In the genomic region with DNA sequence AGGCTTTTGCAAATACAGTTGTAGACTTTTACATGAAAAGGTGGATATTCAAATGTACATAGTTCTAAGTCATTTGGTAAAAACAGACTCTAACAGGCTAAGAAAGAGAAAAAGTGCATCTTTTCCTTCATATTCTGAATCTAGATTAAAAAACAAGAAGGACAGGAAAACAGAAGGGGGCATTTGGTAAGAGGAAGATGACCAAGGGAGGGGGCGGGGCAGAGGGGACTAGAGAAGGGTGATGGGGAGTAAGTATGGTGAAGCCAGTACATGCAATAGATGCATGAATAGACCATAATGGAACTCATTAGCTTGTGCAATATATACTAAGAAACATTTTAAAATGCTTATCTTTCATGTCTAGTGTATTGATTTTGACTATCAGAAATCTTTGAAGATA, we compare ENCODE assay signal across 26 mouse cellular contexts. TPM values are rescaled to one million over a fixed set of nuclear protein-coding genes. Genes with fewer than 3 reads are reported as not detected.
DNase-seq lines count a peak whose midpoint lies in the region; ATAC-seq lines count a peak whose summit lies in the region.
"Had no signal": no experiment of that assay in that cellular context is flagged by ENCODE, and none has a peak within 500 bp of the region (broad histone marks: within the 10 kb centered on the region; RNA-seq: fewer than 3 reads in every experiment).

No protein-coding gene starts in this region.

- no peak overlapping the region for H3K4me2 ChIP-seq in forebrain, embryonic 13.5 days
- no peak overlapping the region for H3K4me2 ChIP-seq in hindbrain, embryonic 11.5 days (replicated peaks; ENCODE audit: low read depth, low read length)
- no peak overlapping the region for H3K4me2 ChIP-seq in hindbrain, embryonic 13.5 days
- H3K4me2 ChIP-seq: heart, embryonic 11.5 days; kidney, embryonic 15.5 days; limb, embryonic 13.5 days; liver, embryonic 11.5 days; lung, embryonic 15.5 days; midbrain, embryonic 12.5 days; neural tube, embryonic 12.5 days; stomach, embryonic 15.5 days had no signal

- no peak for DNase-seq in forebrain, embryonic 10.5 days (ENCODE audit: extremely low spot score, low spot score)
- DNase-seq in hindbrain, embryonic 11.5 days (ENCODE audit: low spot score), result peak; percentile 41
- DNase-seq in 416B (ENCODE audit: low read depth), result peak; percentile 54
- peak; percentile 34 for DNase-seq in embryo, embryonic 9.5 days (ENCODE audit: extremely low spot score)
- no peak for DNase-seq in ovary, adult 18-20 months (ENCODE audit: low spot score)
- DNase-seq: adrenal gland, postnatal 25 days; cerebellum, adult 2 months; cerebellum, postnatal 25 days; gastrocnemius, postnatal 14 days; heart, postnatal 36 days; kidney, adult 18-20 months; kidney, postnatal 36 days; right cerebral cortex, postnatal 14 days had no signal

- H3K36me3 ChIP-seq in forebrain, embryonic 10.5 days (replicated peaks), result no peaks in the 10 kb centered on the region
- no peaks in the 10 kb centered on the region for H3K36me3 ChIP-seq in forebrain, embryonic 13.5 days (ENCODE audit: poor library complexity, severe bottlenecking)
- H3K36me3 ChIP-seq in hindbrain, embryonic 11.5 days (ENCODE audit: control insufficient read depth, insufficient read depth, low read length), result no peaks in the 10 kb centered on the region
- no peaks in the 10 kb centered on the region for H3K36me3 ChIP-seq in hindbrain, embryonic 13.5 days
- H3K36me3 ChIP-seq: kidney, embryonic 15.5 days; limb, embryonic 13.5 days; lung, embryonic 15.5 days; midbrain, embryonic 12.5 days; neural tube, embryonic 12.5 days; stomach, embryonic 15.5 days had no signal

- H3K27me3 ChIP-seq in forebrain, embryonic 10.5 days (ENCODE audit: poor library complexity, severe bottlenecking), result no peaks in the 10 kb centered on the region
- no peaks in the 10 kb centered on the region for H3K27me3 ChIP-seq in forebrain, embryonic 13.5 days
- no peaks in the 10 kb centered on the region for H3K27me3 ChIP-seq in hindbrain, embryonic 11.5 days (ENCODE audit: control insufficient read depth, insufficient read depth, low read length)
- H3K27me3 ChIP-seq in hindbrain, embryonic 13.5 days, result no peaks in the 10 kb centered on the region
- H3K27me3 ChIP-seq: kidney, embryonic 15.5 days; limb, embryonic 13.5 days; lung, embryonic 15.5 days; midbrain, embryonic 12.5 days; neural tube, embryonic 12.5 days; stomach, embryonic 15.5 days had no signal

- ATAC-seq in forebrain, embryonic 13.5 days, result no peak
- no peak for ATAC-seq in hindbrain, embryonic 11.5 days (ENCODE audit: low FRiP score)
- no peak for ATAC-seq in hindbrain, embryonic 13.5 days (ENCODE audit: low FRiP score)
- ATAC-seq: hindbrain, embryonic 16.5 days had no signal

- H3K9ac ChIP-seq in forebrain, embryonic 13.5 days, result no peak overlapping the region
- H3K9ac ChIP-seq in hindbrain, embryonic 11.5 days (ENCODE audit: low read depth, low read length), result no peak overlapping the region
- H3K9ac ChIP-seq in hindbrain, embryonic 13.5 days, result no peak overlapping the region
- H3K9ac ChIP-seq: kidney, embryonic 15.5 days; limb, embryonic 13.5 days; lung, embryonic 15.5 days; midbrain, embryonic 12.5 days; neural tube, embryonic 12.5 days; stomach, embryonic 15.5 days had no signal

- 60% methylated on average over 1 of the region's 1 CpGs for WGBS in forebrain, embryonic 10.5 days
- 40% methylated on average over 1 of the region's 1 CpGs for WGBS in forebrain, embryonic 13.5 days
- 65% methylated on average over 1 of the region's 1 CpGs for WGBS in hindbrain, embryonic 11.5 days
- WGBS in hindbrain, embryonic 13.5 days, result 70% methylated on average over 1 of the region's 1 CpGs

- H3K4me3 ChIP-seq in forebrain, embryonic 10.5 days, result peak overlapping the region; percentile 26
- no peak overlapping the region for H3K4me3 ChIP-seq in forebrain, embryonic 13.5 days
- no peak overlapping the region for H3K4me3 ChIP-seq in hindbrain, embryonic 11.5 days (ENCODE audit: low read depth, low read length)
- H3K4me3 ChIP-seq in hindbrain, embryonic 13.5 days, result no peak overlapping the region
- H3K4me3 ChIP-seq: kidney, embryonic 15.5 days; layer of hippocampus, adult 2 months; limb, embryonic 13.5 days; lung, embryonic 15.5 days; midbrain, embryonic 12.5 days; myocyte; neural tube, embryonic 12.5 days; stomach, embryonic 15.5 days had no signal

- H3K4me1 ChIP-seq in forebrain, embryonic 10.5 days, result peaks cover 57% of the 10 kb centered on the region
- peaks cover 23% of the 10 kb centered on the region for H3K4me1 ChIP-seq in forebrain, embryonic 13.5 days
- H3K4me1 ChIP-seq in hindbrain, embryonic 11.5 days (replicated peaks; ENCODE audit: control insufficient read depth, insufficient read depth, low read length), result no peaks in the 10 kb centered on the region
- H3K4me1 ChIP-seq in hindbrain, embryonic 13.5 days (replicated peaks), result peaks cover 10% of the 10 kb centered on the region
- H3K4me1 ChIP-seq: stomach, embryonic 15.5 days had no signal

- H3K27ac ChIP-seq in forebrain, embryonic 10.5 days, result peak overlapping the region; percentile 99
- no peak overlapping the region for H3K27ac ChIP-seq in forebrain, embryonic 13.5 days
- H3K27ac ChIP-seq in hindbrain, embryonic 11.5 days (ENCODE audit: low read depth, low read length), result no peak overlapping the region
- H3K27ac ChIP-seq in hindbrain, embryonic 13.5 days, result no peak overlapping the region
- H3K27ac ChIP-seq: kidney, embryonic 15.5 days; layer of hippocampus, adult 2 months; limb, embryonic 13.5 days; lung, embryonic 15.5 days; midbrain, embryonic 12.5 days; neural tube, embryonic 12.5 days; stomach, embryonic 15.5 days had no signal

- H3K9me3 ChIP-seq in forebrain, embryonic 10.5 days, result no peaks in the 10 kb centered on the region
- no peaks in the 10 kb centered on the region for H3K9me3 ChIP-seq in forebrain, embryonic 13.5 days (replicated peaks)
- H3K9me3 ChIP-seq in hindbrain, embryonic 11.5 days (ENCODE audit: control insufficient read depth, low read length), result no peaks in the 10 kb centered on the region
- H3K9me3 ChIP-seq in hindbrain, embryonic 13.5 days, result no peaks in the 10 kb centered on the region
- H3K9me3 ChIP-seq: kidney, embryonic 15.5 days; limb, embryonic 13.5 days; lung, embryonic 15.5 days; midbrain, embryonic 12.5 days; neural tube, embryonic 12.5 days; stomach, embryonic 15.5 days had no signal

RNA-seq across cellular contexts. Expression of gene Mllt10, which starts 5.4 kb away (rescaled TPM):
- polyA plus RNA-seq in forebrain, embryonic 10.5 days (2016; fragmentation: Nextera tagmentation; extraction: Ambion mirVana), result 65.0 and 68.0 TPM in 2 replicates
- polyA plus RNA-seq in forebrain, embryonic 13.5 days (2015; fragmentation: Nextera tagmentation; extraction: Ambion mirVana), result 73.5 and 75.3 TPM in 2 replicates
- 48.0 and 62.2 TPM in 2 replicates for polyA plus RNA-seq in hindbrain, embryonic 11.5 days (2014; fragmentation: Nextera tagmentation; extraction: Ambion mirVana)
- 60.3 and 61.4 TPM in 2 replicates for polyA plus RNA-seq in hindbrain, embryonic 13.5 days (2015; fragmentation: Nextera tagmentation; extraction: Ambion mirVana)

RNA-seq across cellular contexts. Expression of gene Skida1, which starts 11.5 kb away (rescaled TPM):
- 16.0 and 17.2 TPM in 2 replicates for polyA plus RNA-seq in forebrain, embryonic 10.5 days (2016; fragmentation: Nextera tagmentation; extraction: Ambion mirVana)
- 17.2 and 17.9 TPM in 2 replicates for polyA plus RNA-seq in forebrain, embryonic 13.5 days (2015; fragmentation: Nextera tagmentation; extraction: Ambion mirVana)
- polyA plus RNA-seq in hindbrain, embryonic 11.5 days (2014; fragmentation: Nextera tagmentation; extraction: Ambion mirVana), result 19.6 and 20.1 TPM in 2 replicates
- polyA plus RNA-seq in hindbrain, embryonic 13.5 days (2015; fragmentation: Nextera tagmentation; extraction: Ambion mirVana), result 11.5 and 12.7 TPM in 2 replicates

RNA-seq across cellular contexts. Expression of gene A930004D18Rik, which starts 22.9 kb away (rescaled TPM):
- 13.8 and 17.9 TPM in 2 replicates for polyA plus RNA-seq in forebrain, embryonic 10.5 days (2016; fragmentation: Nextera tagmentation; extraction: Ambion mirVana)
- polyA plus RNA-seq in forebrain, embryonic 13.5 days (2015; fragmentation: Nextera tagmentation; extraction: Ambion mirVana), result 16.2 and 20.3 TPM in 2 replicates
- 8.5 and 10.7 TPM in 2 replicates for polyA plus RNA-seq in hindbrain, embryonic 11.5 days (2014; fragmentation: Nextera tagmentation; extraction: Ambion mirVana)
- 13.1 and 14.0 TPM in 2 replicates for polyA plus RNA-seq in hindbrain, embryonic 13.5 days (2015; fragmentation: Nextera tagmentation; extraction: Ambion mirVana)

Comparison
In these comparisons a context has a peak if more than half of its experiments do, and no peak if none do; other contexts are left out.
1. DNase-seq: peak in hindbrain, embryonic 11.5 days (single experiment), 416B (single experiment) and embryo, embryonic 9.5 days (single experiment); none in forebrain, embryonic 10.5 days (single experiment) and ovary, adult 18-20 months (single experiment).